28 mouse cellular contexts compared by ENCODE assay signal in genomic region chr7:130800681-130801080, GRCm38 (mm10). TPM values are rescaled to one million over a fixed set of nuclear protein-coding genes. Genes with fewer than 3 reads are reported as not detected.
DNase-seq lines count a peak whose midpoint lies in the region; ATAC-seq lines count a peak whose summit lies in the region.
"Had no signal": no experiment of that assay in that cellular context is flagged by ENCODE, and none has a peak within 500 bp of the region (broad histone marks: within the 10 kb centered on the region; RNA-seq: fewer than 3 reads in every experiment).

No protein-coding gene starts in this region.

- ATAC-seq in activated CD4-positive, CD25-positive, alpha-beta regulatory T cell, adult 4 months, result peak; percentile 69
- ATAC-seq in neutrophil, adult 5-6 weeks (ENCODE audit: extremely low read depth, insufficient number of reproducible peaks, low FRiP score, poor library complexity, severe bottlenecking), result peak; percentile 34; the same call in 1 of the 2 replicates
- no peak for ATAC-seq in frontal cortex, adult (ENCODE audit: low TSS enrichment)
- ATAC-seq: forebrain, postnatal 0 days; intestine, embryonic 16.5 days had no signal

- peak; percentile 3 for DNase-seq in embryo, embryonic 10.5 days (ENCODE audit: low spot score)
- DNase-seq in embryo, embryonic 11 days, result no peak
- DNase-seq in A20 (ENCODE audit: low read depth, low spot score), result peak; percentile 58
- no peak for DNase-seq in thymus, adult 18-20 months
- DNase-seq in yolk sac, embryonic 10.5 days (ENCODE audit: low spot score), result no peak
- DNase-seq: adrenal gland, postnatal 25 days; cerebellum, adult 8-10 months; cerebellum, postnatal 36 days; forebrain, postnatal 0 days; heart, postnatal 4 days; kidney, adult 9 months; kidney, postnatal 36 days; liver, embryonic 13.5 days; lung, embryonic 14.5 days; lung, postnatal 4 days; thymus, adult 2 months had no signal

RNA-seq across cellular contexts. Expression of gene Btbd16, which starts 26.8 kb away (rescaled TPM):
- 1 to 10 TPM; 2.2 to 4.2 TPM for polyA plus RNA-seq in activated CD4-positive, CD25-positive, alpha-beta regulatory T cell, adult 4 months (2017; shearing (Covaris generic))
- not detected in 2 replicates for total RNA-seq in neutrophil, adult 5-6 weeks (2017)
- total RNA-seq: adrenal gland, postnatal 25 days; gastrocnemius, adult 18-20 months; heart, adult 8-10 months; midbrain, postnatal 0 days had no signal
- polyA plus RNA-seq: brain, embryonic 14.5 days; embryonic facial prominence, embryonic 15.5 days; hindbrain, embryonic 15.5 days; liver, embryonic 13.5 days; lung, embryonic 14.5 days; midbrain, embryonic 11.5 days; neural tube, embryonic 15.5 days had no signal

Comparison
In these comparisons a context has a peak if more than half of its experiments do, and no peak if none do; other contexts are left out.
1. DNase-seq: peak in embryo, embryonic 10.5 days (single experiment) and A20 (single experiment); none in embryo, embryonic 11 days (single experiment), thymus, adult 18-20 months (0 of 2) and yolk sac, embryonic 10.5 days (single experiment).